In the genomic region with DNA sequence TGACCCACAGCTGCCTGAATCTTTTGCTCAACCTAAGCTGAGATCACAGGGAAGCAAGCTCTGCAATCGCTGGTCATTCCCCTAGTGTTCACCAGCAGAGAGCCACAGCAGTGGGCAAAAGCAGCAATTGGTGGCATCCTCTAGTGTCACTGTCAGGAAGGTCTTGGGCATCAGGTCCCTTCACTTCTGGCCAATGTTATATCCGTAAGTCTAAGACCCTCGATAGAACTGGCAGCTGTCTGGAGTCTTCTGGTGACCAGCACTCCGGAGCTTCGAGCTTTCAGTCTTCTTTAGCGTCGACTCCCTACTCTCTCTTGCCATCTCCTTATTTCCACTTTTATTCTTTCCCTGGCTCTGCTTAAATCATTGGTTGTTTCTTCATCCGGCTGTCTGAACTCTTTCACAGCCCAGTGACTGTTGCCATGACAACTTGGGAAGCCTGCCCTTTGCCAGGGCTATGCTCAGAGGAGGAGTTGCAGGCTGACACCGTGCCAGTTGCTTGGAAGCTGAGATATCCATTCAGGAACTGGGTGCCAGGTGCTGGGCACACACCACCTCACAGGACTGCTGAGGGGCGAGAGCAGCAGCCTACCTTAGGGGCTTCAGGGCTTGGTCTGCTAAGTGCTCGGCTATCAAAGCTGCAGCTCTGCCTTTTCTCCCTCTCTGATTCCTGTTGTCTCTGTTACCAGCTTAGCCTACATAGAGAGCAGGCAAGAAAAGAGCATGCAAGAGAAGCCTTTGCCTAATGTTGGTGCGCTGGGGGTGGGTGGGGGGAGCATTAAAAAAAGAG, we compare ENCODE assay signal across 9 mouse cellular contexts. TPM values are rescaled to one million over a fixed set of nuclear protein-coding genes. Genes with fewer than 3 reads are reported as not detected.
DNase-seq lines count a peak whose midpoint lies in the region; ATAC-seq lines count a peak whose summit lies in the region.
"Had no signal": no experiment of that assay in that cellular context is flagged by ENCODE, and none has a peak within 500 bp of the region (broad histone marks: within the 10 kb centered on the region; RNA-seq: fewer than 3 reads in every experiment).

No protein-coding gene starts in this region.

- peak overlapping the region; percentile 20; the same call in 1 of the 2 replicates for H3K9ac ChIP-seq in midbrain, embryonic 11.5 days (ENCODE audit: low read length)

- H3K4me2 ChIP-seq in midbrain, embryonic 11.5 days: peak overlapping the region; percentile 49

- H3K9me3 ChIP-seq in midbrain, embryonic 11.5 days (ENCODE audit: control insufficient read depth, low read length): no peaks in the 10 kb centered on the region

- peak; percentile 67 for ATAC-seq in midbrain, embryonic 11.5 days (ENCODE audit: low FRiP score)

- peaks cover 22% of the 10 kb centered on the region for H3K4me1 ChIP-seq in midbrain, embryonic 11.5 days (ENCODE audit: control insufficient read depth, insufficient read depth, low read length)

- peak overlapping the region; percentile 44; the same call in 1 of the 2 replicates for H3K27ac ChIP-seq in midbrain, embryonic 11.5 days (ENCODE audit: low read depth, low read length)

- intact Hi-C loops in left cerebral cortex, postnatal 4 days (cut with DNase I): no loop called here

- no peaks in the 10 kb centered on the region for H3K27me3 ChIP-seq in midbrain, embryonic 11.5 days (ENCODE audit: control insufficient read depth, insufficient read depth, low read length)

- no peaks in the 10 kb centered on the region for H3K36me3 ChIP-seq in midbrain, embryonic 11.5 days (ENCODE audit: control insufficient read depth, insufficient read depth, low read length)

- DNase-seq in adrenal gland, adult (ENCODE audit: inconsistent age in 2 of 2, low spot score in 1 of 2): peak; percentile 84 to 91
- peak; percentile 43 to 84 for DNase-seq in cerebellum, postnatal 4 days (ENCODE audit: low spot score in 2 of 2)
- DNase-seq in gastrocnemius, postnatal 10 days: peak; percentile 65
- peak; percentile 96 for DNase-seq in kidney, adult 11 months
- DNase-seq in left cerebral cortex, postnatal 4 days: peak; percentile 96
- peak; percentile 94 for DNase-seq in midbrain, embryonic 11.5 days (ENCODE audit: low spot score, missing footprints)
- DNase-seq in skeletal muscle tissue, adult 2 months (ENCODE audit: low read depth, low spot score): peak; percentile 40
- DNase-seq in spleen, adult 18-20 months: no peak

- H3K4me3 ChIP-seq in midbrain, embryonic 11.5 days (ENCODE audit: low read depth, low read length): peak overlapping the region; percentile 3; the same call in 1 of the 2 replicates
- H3K4me3 ChIP-seq: megakaryocyte, embryonic 14.5 days had no signal

- 24% methylated on average over 12 of the region's 12 CpGs for WGBS in midbrain, embryonic 11.5 days

RNA-seq across cellular contexts. Expression of a gene that starts 2.2 kb away (rescaled TPM):
- 10 to 100 TPM in 1 of 2 experiments, 1 to 10 TPM in 1; 8.2 to 10.4 TPM for total RNA-seq in gastrocnemius, postnatal 10 days (2021)
- 10 to 100 TPM; 51.5 to 51.9 TPM for total RNA-seq in left cerebral cortex, postnatal 4 days (2021)
- 47.5 and 48.5 TPM in 2 replicates for polyA plus RNA-seq in midbrain, embryonic 11.5 days (2014; fragmentation: Nextera tagmentation; extraction: Ambion mirVana)

RNA-seq across cellular contexts. Expression of a gene that starts 23.8 kb away (rescaled TPM):
- total RNA-seq in gastrocnemius, postnatal 10 days (2021): 10 to 100 TPM; 14.6 to 16.3 TPM
- 1 to 10 TPM; 6.6 to 6.9 TPM for total RNA-seq in left cerebral cortex, postnatal 4 days (2021)
- 11.6 and 13.2 TPM in 2 replicates for polyA plus RNA-seq in midbrain, embryonic 11.5 days (2014; fragmentation: Nextera tagmentation; extraction: Ambion mirVana)

RNA-seq across cellular contexts. Expression of a gene that starts 26.7 kb away (rescaled TPM):
- under 1 TPM; 0.19 to 0.36 TPM for total RNA-seq in gastrocnemius, postnatal 10 days (2021)
- 1 to 10 TPM; 1.8 to 2.0 TPM for total RNA-seq in left cerebral cortex, postnatal 4 days (2021)
- polyA plus RNA-seq in midbrain, embryonic 11.5 days (2014; fragmentation: Nextera tagmentation; extraction: Ambion mirVana): 0.10 and 0.22 TPM in 2 replicates

RNA-seq across cellular contexts. Expression of a gene that starts 26.8 kb away (rescaled TPM):
- not detected for total RNA-seq in gastrocnemius, postnatal 10 days (2021)
- under 1 TPM in 1 of 2 experiments, not detected in 1; 0.14 TPM for total RNA-seq in left cerebral cortex, postnatal 4 days (2021)
- polyA plus RNA-seq in midbrain, embryonic 11.5 days (2014; fragmentation: Nextera tagmentation; extraction: Ambion mirVana): not detected in 2 replicates

RNA-seq across cellular contexts. Expression of a gene that starts 27.3 kb away (rescaled TPM):
- not detected for total RNA-seq in gastrocnemius, postnatal 10 days (2021)
- not detected for total RNA-seq in left cerebral cortex, postnatal 4 days (2021)
- polyA plus RNA-seq in midbrain, embryonic 11.5 days (2014; fragmentation: Nextera tagmentation; extraction: Ambion mirVana): not detected in 2 replicates

Comparison
In these comparisons a context has a peak if more than half of its experiments do, and no peak if none do; other contexts are left out.
1. DNase-seq: peak in adrenal gland, adult (2 of 2), cerebellum, postnatal 4 days (2 of 2), gastrocnemius, postnatal 10 days (single experiment), kidney, adult 11 months (single experiment), left cerebral cortex, postnatal 4 days (single experiment), midbrain, embryonic 11.5 days (single experiment) and skeletal muscle tissue, adult 2 months (single experiment); none in spleen, adult 18-20 months (0 of 2).
2. RNA of a gene that starts 2.2 kb away (total RNA-seq): 51.5 to 51.9 TPM in left cerebral cortex, postnatal 4 days; 8.2 to 10.4 TPM in gastrocnemius, postnatal 10 days; every median in the first group is over 4 times any median in the second.